Mouse (Mus musculus) lung, embryonic 15.5 days (tissue): ENCODE measurements around the gene Ankrd52. TPM values are rescaled to one million over a fixed set of nuclear protein-coding genes. Genes with fewer than 3 reads are reported as not detected.
A peak's percentile ranks its signal among the peaks of the same experiment; 100 is the strongest.

Experiments used
- ATAC-seq: fragments of 200-750 bp; cut with Nextera tagmentation; 2 replicates; pipeline ENCODE4 v1.8.0; 2017; ENCODE audit warnings: moderate number of reproducible peaks, borderline replicate concordance; ENCODE audit not compliant: low FRiP score, low TSS enrichment; ENCODE audit errors: extremely low read depth
- H3K27ac ChIP-seq: fragments of 300-500 bp; sonication (generic); 2 replicates; pipeline ENCODE4 v1.5.1; 2015; ENCODE audit warnings: moderate library complexity, mild to moderate bottlenecking, inconsistent platforms
- H3K27me3 ChIP-seq: fragments of 300-500 bp; sonication (generic); 2 replicates; pipeline ENCODE4 v1.6.1; 2015; ENCODE audit warnings: inconsistent platforms
- H3K36me3 ChIP-seq: fragments of 300-500 bp; sonication (generic); 2 replicates; pipeline ENCODE4 v1.6.1; 2015; ENCODE audit warnings: inconsistent platforms
- H3K4me1 ChIP-seq: fragments of 300-500 bp; sonication (generic); 2 replicates; pipeline ENCODE4 v1.6.1; 2015; ENCODE audit warnings: inconsistent platforms
- H3K4me2 ChIP-seq: fragments of 300-500 bp; sonication (generic); 2 replicates; pipeline ENCODE4 v1.6.1; 2015; ENCODE audit warnings: inconsistent platforms, mild to moderate bottlenecking, moderate library complexity
- H3K4me3 ChIP-seq: fragments of 300-500 bp; sonication (generic); 2 replicates; pipeline ENCODE4 v1.5.1; 2015; ENCODE audit warnings: mild to moderate bottlenecking, inconsistent platforms
- H3K9ac ChIP-seq: fragments of 300-500 bp; sonication (generic); 2 replicates; pipeline ENCODE4 v1.6.1; 2015; ENCODE audit warnings: inconsistent platforms
- H3K9me3 ChIP-seq: fragments of 300-500 bp; sonication (generic); 2 replicates; pipeline ENCODE4 v1.6.1; 2016; ENCODE audit warnings: inconsistent platforms
- WGBS: fragments of 180-500 bp; shearing (Covaris S2); methylation state at CpG from one replicate; pipeline ENCODE4 v1.1.7; 2015; 5-methylcytosine and 5-hydroxymethylcytosine counted together
- polyA plus RNA-seq: library from polyadenylated mRNA; unstranded; fragments of >200 nt; fragmentation: Nextera tagmentation; extraction: Ambion mirVana; gene quantifications from 2 replicates; pipeline ENCODE4 v1.2.1, GENCODE M21; 2015

The Ankrd52 gene
- polyA plus RNA-seq, 1 experiment from 2014 or later, result 14.9 TPM

DNA sequence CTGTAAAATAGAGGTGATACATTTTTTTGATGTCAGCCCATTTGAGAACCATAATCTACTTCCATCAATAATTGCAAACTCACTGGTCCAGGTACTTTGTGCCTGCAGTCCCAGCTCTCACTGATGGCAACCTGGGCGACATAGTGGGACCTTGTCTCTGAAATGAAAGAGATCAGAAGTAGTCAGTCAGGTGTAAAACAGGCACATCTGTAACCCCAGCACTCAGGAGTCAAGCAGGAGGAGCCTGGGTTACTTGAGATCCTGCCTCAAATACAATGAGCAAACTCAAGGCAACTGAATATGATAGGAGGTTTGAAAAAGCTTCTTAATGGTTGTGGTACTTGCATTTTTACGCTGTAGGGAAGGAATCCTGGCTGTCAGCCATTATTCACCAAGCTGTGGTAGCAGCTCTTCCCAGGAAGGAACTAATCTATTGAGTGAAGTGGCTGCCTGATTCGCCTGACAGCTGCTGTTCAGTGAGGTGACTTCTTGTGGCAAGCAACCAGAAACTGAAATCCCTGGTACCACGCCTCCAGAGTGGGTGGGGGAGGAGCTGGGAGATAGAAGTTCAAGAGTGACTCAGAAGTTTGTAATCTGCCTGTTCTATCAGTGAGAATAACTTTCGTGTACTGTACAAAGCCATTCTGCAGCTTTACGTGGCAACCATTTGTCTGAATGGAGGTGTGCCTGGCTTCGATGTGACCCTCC lies 32.2 kb upstream of the Ankrd52 start:
- Histone ChIP-seq H3K36me3 (0 out of 2 replicates have a peak, but pooled peaks cover 2% of the 10 kb centered on the region), H3K27ac (peak overlapping the region; percentile 83), H3K4me2 (peak overlapping the region; percentile 30), H3K9ac (no peak overlapping the region), H3K4me3 (peak overlapping the region; percentile 9; the same call in 1 of the 2 replicates), H3K27me3 (no peaks in the 10 kb centered on the region), H3K9me3 (no peaks in the 10 kb centered on the region), H3K4me1 (peaks cover 21% of the 10 kb centered on the region)
- 9% methylated on average over 7 of the region's 7 CpGs for WGBS
- peak; percentile 89 for ATAC-seq

DNA sequence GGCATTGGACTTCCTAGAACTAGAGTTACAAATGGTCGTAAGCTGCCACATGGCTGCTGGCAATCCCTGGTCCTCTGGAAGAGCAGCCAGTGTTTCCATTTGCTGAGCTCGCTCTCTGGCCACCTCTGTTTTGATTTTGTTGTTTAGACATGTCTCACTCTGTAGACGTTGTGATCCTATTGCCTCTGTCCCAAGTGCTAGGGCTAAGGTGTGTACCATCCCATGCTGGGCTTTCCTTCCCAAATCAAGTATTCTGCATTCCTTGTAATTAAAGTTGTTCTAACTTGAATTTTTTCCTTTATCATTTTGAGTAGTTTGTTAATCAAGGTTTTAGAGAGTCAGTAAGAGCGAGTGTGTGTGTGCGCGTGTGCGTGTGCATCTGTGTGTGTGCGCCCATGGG lies 29.4 kb upstream of the Ankrd52 start:
- Histone ChIP-seq H3K27ac (no peak overlapping the region), H3K4me3 (no peak overlapping the region), H3K4me2 (no peak overlapping the region), H3K36me3 (peaks cover 26% of the 10 kb centered on the region), H3K4me1 (peaks cover 21% of the 10 kb centered on the region), H3K27me3 (no peaks in the 10 kb centered on the region), H3K9me3 (no peaks in the 10 kb centered on the region), H3K9ac (no peak overlapping the region)
- WGBS, result 84% methylated on average over 8 of the region's 8 CpGs
- ATAC-seq, result no peak

DNA sequence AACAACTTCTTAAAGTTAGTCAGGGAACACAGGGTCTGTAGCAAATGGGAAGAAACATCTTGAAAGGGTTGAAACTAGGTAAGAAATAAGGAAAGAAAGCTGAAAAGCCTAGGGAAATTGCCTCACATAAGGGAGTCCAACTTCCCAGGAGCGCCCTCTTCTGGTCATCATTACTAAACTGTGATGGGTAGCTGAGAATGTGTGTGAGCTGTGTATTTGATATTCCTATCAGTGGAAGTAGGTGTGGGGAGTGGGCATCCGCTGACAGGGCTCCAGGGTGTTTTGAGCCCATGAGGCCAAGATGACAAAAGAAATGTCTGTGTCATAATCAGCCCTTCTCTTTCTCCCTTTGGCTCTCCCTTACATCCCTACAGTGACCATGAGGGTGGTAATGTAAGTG lies 18.1 kb upstream of the Ankrd52 start:
- H3K27ac ChIP-seq, result no peak overlapping the region
- H3K4me3 ChIP-seq, result no peak overlapping the region
- H3K9me3 ChIP-seq, result no peaks in the 10 kb centered on the region
- no peak overlapping the region for H3K4me2 ChIP-seq
- no peaks in the 10 kb centered on the region for H3K4me1 ChIP-seq
- H3K36me3 ChIP-seq, result peaks cover 88% of the 10 kb centered on the region
- 39% methylated on average over 2 of the region's 2 CpGs for WGBS
- no peak for ATAC-seq
- no peak overlapping the region for H3K9ac ChIP-seq
- H3K27me3 ChIP-seq, result no peaks in the 10 kb centered on the region

DNA sequence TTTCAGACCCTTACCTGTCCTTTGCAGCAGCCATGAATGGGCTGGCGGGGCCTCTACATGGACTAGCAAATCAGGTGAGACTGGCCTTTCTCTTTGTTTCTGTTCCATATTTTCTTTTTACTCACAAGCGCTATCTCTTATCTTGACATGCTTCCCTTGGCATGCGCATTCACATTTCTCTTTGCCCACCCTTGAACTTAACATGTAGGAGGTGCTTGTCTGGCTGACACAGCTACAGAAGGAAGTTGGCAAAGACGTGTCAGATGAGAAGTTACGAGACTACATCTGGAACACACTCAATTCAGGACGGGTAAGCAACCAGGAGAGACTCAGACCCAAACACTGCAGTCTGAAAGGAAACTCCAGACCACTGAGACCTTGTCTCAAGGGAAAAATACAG lies 17.7 kb upstream of the Ankrd52 start:
- Histone ChIP-seq H3K4me3 (no peak overlapping the region), H3K27ac (no peak overlapping the region), H3K9ac (no peak overlapping the region), H3K27me3 (no peaks in the 10 kb centered on the region), H3K9me3 (no peaks in the 10 kb centered on the region), H3K4me2 (no peak overlapping the region), H3K4me1 (no peaks in the 10 kb centered on the region), H3K36me3 (peaks cover 86% of the 10 kb centered on the region)
- no peak for ATAC-seq
- WGBS, result 76% methylated on average over 6 of the region's 6 CpGs

- 86% methylated on average over 6 of the region's 6 CpGs for WGBS
- no peaks in the 10 kb centered on the region for H3K4me1 ChIP-seq
Observed at GRCm38 (mm10) chr10:128361836-128362235, 15.1 kb upstream of the Ankrd52 start.

GRCm38 (mm10) chr10:128362568-128362967 lies 14.3 kb upstream of the Ankrd52 start:
- Histone ChIP-seq H3K36me3 (peaks cover 70% of the 10 kb centered on the region), H3K9ac (no peak overlapping the region), H3K27ac (no peak overlapping the region), H3K9me3 (no peaks in the 10 kb centered on the region), H3K4me1 (peaks cover 2% of the 10 kb centered on the region), H3K27me3 (no peaks in the 10 kb centered on the region), H3K4me2 (no peak overlapping the region), H3K4me3 (no peak overlapping the region)
- no peak; the same call in 1 of the 2 replicates for ATAC-seq
- 39% methylated on average over 3 of the region's 3 CpGs for whole genome bisulfite sequencing

More at GRCm38 (mm10) chr10:128361836-128362235, 15.1 kb upstream of the Ankrd52 start:
- Histone ChIP-seq H3K9me3 (no peaks in the 10 kb centered on the region), H3K36me3 (peaks cover 77% of the 10 kb centered on the region), H3K27me3 (no peaks in the 10 kb centered on the region), H3K4me3 (no peak overlapping the region), H3K9ac (no peak overlapping the region), H3K4me2 (no peak overlapping the region), H3K27ac (no peak overlapping the region)
- no peak for ATAC-seq

DNA sequence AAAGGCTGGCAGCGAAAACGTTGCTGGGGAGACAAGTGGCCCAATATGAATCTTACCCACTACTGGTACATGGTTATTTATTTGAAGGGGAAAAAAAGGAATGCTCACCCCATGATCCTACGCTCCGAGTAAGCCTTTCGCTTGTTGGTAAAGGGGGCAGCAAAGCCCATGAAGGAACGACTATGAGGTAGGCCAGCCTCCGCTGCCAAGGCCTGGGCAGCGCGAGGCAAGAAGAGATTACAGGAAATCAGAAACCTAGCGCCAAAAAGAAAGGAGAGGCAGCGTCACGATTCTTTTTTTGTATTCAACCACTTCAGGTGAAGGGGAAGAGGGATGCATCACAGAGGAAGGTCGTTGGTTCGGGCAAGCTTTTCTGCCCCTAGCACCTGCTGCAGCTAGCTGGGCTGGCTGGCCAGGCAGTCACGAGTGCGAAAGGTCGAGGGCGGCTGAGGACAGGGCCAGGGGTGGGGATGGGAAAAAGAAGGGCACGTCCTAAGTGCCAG lies 9.0 kb upstream of the Ankrd52 start:
- Histone ChIP-seq H3K9me3 (no peaks in the 10 kb centered on the region), H3K4me3 (peak overlapping the region; percentile 70), H3K36me3 (peaks cover 17% of the 10 kb centered on the region), H3K9ac (peak overlapping the region; percentile 74), H3K4me2 (peak overlapping the region; percentile 84), H3K27ac (peak overlapping the region; percentile 97), H3K27me3 (no peaks in the 10 kb centered on the region), H3K4me1 (peaks cover 14% of the 10 kb centered on the region)
- WGBS, result 14% methylated on average over 19 of the region's 19 CpGs
- ATAC-seq, result no peak

DNA sequence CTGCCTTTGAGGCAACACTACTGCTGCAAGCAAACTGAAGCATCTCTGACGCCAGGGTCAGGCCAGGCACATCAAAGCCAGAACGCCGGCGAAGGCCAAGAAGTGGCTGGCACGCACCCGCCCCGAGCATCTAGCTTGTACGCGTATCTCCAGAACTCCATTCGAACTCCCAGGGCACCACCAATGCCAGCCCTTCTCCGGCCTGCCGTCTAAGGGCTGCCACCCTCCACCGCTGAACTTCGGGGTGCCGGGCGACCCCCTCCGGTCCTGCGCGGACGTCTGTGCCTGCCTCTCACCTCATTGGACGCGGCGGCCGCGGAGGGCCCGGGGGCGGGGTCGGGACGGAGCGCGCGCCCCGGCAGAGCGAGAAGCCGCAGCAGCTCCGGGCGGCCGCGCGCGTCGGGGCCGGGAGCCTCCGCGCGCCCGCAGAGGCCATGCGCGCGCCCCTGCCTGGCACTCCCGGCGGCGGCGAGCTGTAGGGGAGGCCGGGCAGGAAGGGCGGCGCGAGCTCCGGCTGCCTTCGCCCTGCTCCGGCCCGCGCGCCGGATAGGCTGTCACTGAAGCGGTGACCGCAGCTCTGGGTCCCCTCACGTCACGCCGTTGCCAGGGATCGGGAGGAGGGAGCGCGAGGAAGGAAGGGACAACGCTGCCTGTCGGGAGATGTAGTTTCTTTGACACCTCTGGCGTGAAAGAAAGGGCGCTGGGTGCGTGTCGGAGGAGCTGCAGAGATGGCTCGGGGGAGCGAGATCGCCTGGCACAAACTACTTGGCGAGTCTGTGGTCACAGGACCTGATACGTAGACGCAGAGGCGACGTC lies 8.3 kb upstream of the Ankrd52 start, which contains the start of gene Coq10a:
Gene Coq10a (minus strand): TSS at position 596 of the 816 bp plus-strand sequence.
- H3K4me2 ChIP-seq, result peak within 1 kb of the TSS; percentile 84
- under 1% methylated on average over 75 of the region's 87 CpGs for WGBS
- peaks cover 10% of the 10 kb centered on the region for H3K36me3 ChIP-seq
- peak within 1 kb of the TSS; percentile 74 for H3K9ac ChIP-seq
- H3K9me3 ChIP-seq, result no peaks in the 10 kb centered on the region
- H3K27me3 ChIP-seq, result no peaks in the 10 kb centered on the region
- ATAC-seq, result peak; percentile 97
- peak within 1 kb of the TSS; percentile 97 for H3K27ac ChIP-seq
- H3K4me3 ChIP-seq, result peak within 1 kb of the TSS; percentile 70
- peaks cover 14% of the 10 kb centered on the region for H3K4me1 ChIP-seq

GRCm38 (mm10) chr10:128369218-128369543 lies 7.7 kb upstream of the Ankrd52 start:
- H3K27me3 ChIP-seq, result no peaks in the 10 kb centered on the region
- H3K4me1 ChIP-seq, result peaks cover 14% of the 10 kb centered on the region
- H3K27ac ChIP-seq, result peak overlapping the region; percentile 97
- 2% methylated on average over 9 of the region's 9 CpGs for WGBS
- peak overlapping the region; percentile 84 for H3K4me2 ChIP-seq
- peak overlapping the region; percentile 70 for H3K4me3 ChIP-seq
- 0 out of 2 replicates have a peak, but pooled peaks cover 7% of the 10 kb centered on the region for H3K36me3 ChIP-seq
- H3K9ac ChIP-seq, result peak overlapping the region; percentile 74
- no peaks in the 10 kb centered on the region for H3K9me3 ChIP-seq
- ATAC-seq, result no peak

- Histone ChIP-seq H3K36me3 (0 out of 2 replicates have a peak, but pooled peaks cover 4% of the 10 kb centered on the region), H3K4me3 (peak overlapping the region; percentile 70), H3K9ac (peak overlapping the region; percentile 74), H3K4me2 (peak overlapping the region; percentile 84), H3K27me3 (no peaks in the 10 kb centered on the region), H3K27ac (peak overlapping the region; percentile 97), H3K9me3 (no peaks in the 10 kb centered on the region), H3K4me1 (peaks cover 14% of the 10 kb centered on the region)
- WGBS, result 65% methylated on average over 6 of the region's 6 CpGs
- ATAC-seq, result no peak
Observed at GRCm38 (mm10) chr10:128369599-128369998, 7.3 kb upstream of the Ankrd52 start.

- H3K4me1 ChIP-seq, result peaks cover 14% of the 10 kb centered on the region
- no peak for ATAC-seq
- 0 out of 2 replicates have a peak, but pooled peaks cover 4% of the 10 kb centered on the region for H3K36me3 ChIP-seq
- 58% methylated on average over 5 of the region's 6 CpGs for WGBS
- no peak overlapping the region for H3K9ac ChIP-seq
- H3K27ac ChIP-seq, result no peak overlapping the region
- H3K27me3 ChIP-seq, result no peaks in the 10 kb centered on the region
- H3K4me2 ChIP-seq, result 0 out of 2 replicates have a peak overlapping the region, but pooled peaks have one; percentile 84
- H3K9me3 ChIP-seq, result no peaks in the 10 kb centered on the region
- H3K4me3 ChIP-seq, result no peak overlapping the region
Observed at GRCm38 (mm10) chr10:128370021-128370420, 6.9 kb upstream of the Ankrd52 start.

- ATAC-seq, result no peak
- H3K4me2 ChIP-seq, result no peak overlapping the region
- H3K9ac ChIP-seq, result no peak overlapping the region
- H3K27me3 ChIP-seq, result no peaks in the 10 kb centered on the region
- H3K4me1 ChIP-seq, result peaks cover 14% of the 10 kb centered on the region
- WGBS, result 46% methylated on average over 4 of the region's 4 CpGs
- H3K27ac ChIP-seq, result no peak overlapping the region
- H3K4me3 ChIP-seq, result no peak overlapping the region
- H3K36me3 ChIP-seq, result no peaks in the 10 kb centered on the region
- no peaks in the 10 kb centered on the region for H3K9me3 ChIP-seq
Observed at GRCm38 (mm10) chr10:128370601-128371000, 6.3 kb upstream of the Ankrd52 start.
